Mouse (Mus musculus) MEL (cell line): ENCODE results near the gene H13. TPM values are rescaled to one million over a fixed set of nuclear protein-coding genes. Genes with fewer than 3 reads are reported as not detected.

Source experiments
- DNase-seq: peaks from one replicate; pipeline ENCODE4 v3.0.0; 2011; ENCODE audit warnings: low read depth, low spot score
- H3K27ac ChIP-seq: 2 replicates; pipeline ENCODE4 v1.5.1; 2012; ENCODE audit warnings: low read depth, mild to moderate bottlenecking, control low read depth, low read length, moderate library complexity; ENCODE audit not compliant: control insufficient read depth
- H3K27me3 ChIP-seq, 2 experiments: fragments of 150-350 bp in 1 of 2; sonication (generic) in 1 of 2; 2 replicates each; pipeline ENCODE4 v1.6.1; 2012; ENCODE audit warnings: low read length in 2 of 2, mild to moderate bottlenecking in 2 of 2, improper control_type of control experiment in 1 of 2, moderate library complexity in 1 of 2; ENCODE audit not compliant: insufficient read depth in 2 of 2, control insufficient read depth in 1 of 2
- H3K36me3 ChIP-seq, 2 experiments: 2 replicates each; pipeline ENCODE4 v1.6.1; 2012 to 2014; ENCODE audit warnings: low read length in 2 of 2, improper control_type of control experiment in 1 of 2, inconsistent platforms in 1 of 2, mild to moderate bottlenecking in 1 of 2; ENCODE audit not compliant: insufficient read depth in 2 of 2, control insufficient read depth in 1 of 2
- H3K4me1 ChIP-seq, 2 experiments: fragments of 150-350 bp in 1 of 2; sonication (generic) in 1 of 2; 2 replicates each; pipeline ENCODE4 v1.6.1; 2012; ENCODE audit warnings: low read length in 2 of 2, improper control_type of control experiment in 1 of 2, mild to moderate bottlenecking in 1 of 2; ENCODE audit not compliant: insufficient read depth in 2 of 2, control insufficient read depth in 1 of 2
- H3K4me3 ChIP-seq, 2 experiments: fragments of 150-350 bp in 1 of 2; sonication (generic) in 1 of 2; 2 replicates each; pipeline ENCODE4 v1.5.1; 2012; ENCODE audit warnings: low read depth in 2 of 2, low read length in 2 of 2, mild to moderate bottlenecking in 2 of 2, moderate library complexity in 2 of 2, control low read depth in 1 of 2, improper control_type of control experiment in 1 of 2; ENCODE audit not compliant: control insufficient read depth in 1 of 2, insufficient read depth in 1 of 2
- H3K79me2 ChIP-seq: 2 replicates; pipeline ENCODE4 v1.6.1; 2012; ENCODE audit warnings: mild to moderate bottlenecking, low read length, moderate library complexity; ENCODE audit not compliant: control insufficient read depth, poor library complexity, insufficient read depth
- H3K9ac ChIP-seq: 2 replicates; pipeline ENCODE4 v1.6.1; 2012; ENCODE audit warnings: low read depth, mild to moderate bottlenecking, control low read depth, low read length, moderate library complexity; ENCODE audit not compliant: control insufficient read depth, poor library complexity, severe bottlenecking
- H3K9me3 ChIP-seq: fragments of 150-350 bp; sonication (generic); replicated peaks from 2 replicates; pipeline ENCODE4 v1.6.1; 2012; ENCODE audit warnings: mild to moderate bottlenecking, low read length, improper control_type of control experiment, moderate library complexity; ENCODE audit not compliant: insufficient read depth
- CHD1 ChIP-seq: IDR thresholded peaks from 2 replicates; pipeline ENCODE4 v1.6.1; 2012; ENCODE audit warnings: low read depth, mild to moderate bottlenecking, inconsistent platforms, low read length, improper control_type of control experiment
- CHD2 ChIP-seq: IDR thresholded peaks from 2 replicates; pipeline ENCODE4 v1.6.1; 2011; ENCODE audit warnings: low read length, improper control_type of control experiment
- CTCF ChIP-seq, 3 experiments: IDR thresholded peaks in 2 of 3; conservative IDR thresholded peaks in 1 of 3; 2 replicates each; pipeline ENCODE4 v1.5.1; 2011 to 2012; ENCODE audit warnings: low read length in 3 of 3, low read depth in 2 of 3, mild to moderate bottlenecking in 2 of 3, improper control_type of control experiment in 1 of 3, inconsistent platforms in 1 of 3, mixed read lengths in 1 of 3, moderate library complexity in 1 of 3; ENCODE audit not compliant: control insufficient read depth in 1 of 3, insufficient read depth in 1 of 3, poor library complexity in 1 of 3, severe bottlenecking in 1 of 3
- ELF1 ChIP-seq: IDR thresholded peaks from 2 replicates; pipeline ENCODE4 v1.6.1; 2014; ENCODE audit warnings: low read depth, mild to moderate bottlenecking, inconsistent platforms, low read length, improper control_type of control experiment, moderate library complexity
- GATA1 ChIP-seq: IDR thresholded peaks from 2 replicates; pipeline ENCODE4 v1.6.1; 2011; ENCODE audit warnings: low read depth, low read length, improper control_type of control experiment
- HCFC1 ChIP-seq: IDR thresholded peaks from 2 replicates; pipeline ENCODE4 v1.6.1; 2012; ENCODE audit warnings: low read depth, mild to moderate bottlenecking, inconsistent platforms, low read length, improper control_type of control experiment, moderate library complexity
- KAT2A ChIP-seq: conservative IDR thresholded peaks from 2 replicates; pipeline ENCODE4 v1.6.1; 2012; ENCODE audit warnings: low read depth, low read length, improper control_type of control experiment, inconsistent platforms
- MAX ChIP-seq: IDR thresholded peaks from 2 replicates; pipeline ENCODE4 v1.6.1; 2011; ENCODE audit warnings: low read length, improper control_type of control experiment
- MEF2A ChIP-seq: IDR thresholded peaks from 2 replicates; pipeline ENCODE4 v1.6.1; 2014; ENCODE audit warnings: low read depth, mild to moderate bottlenecking, inconsistent platforms, low read length, improper control_type of control experiment; ENCODE audit not compliant: poor library complexity, insufficient replicate concordance, severe bottlenecking; ENCODE audit errors: extremely low read depth
- MYB ChIP-seq: IDR thresholded peaks from 2 replicates; pipeline ENCODE4 v1.6.1; 2011; ENCODE audit warnings: mild to moderate bottlenecking, low read depth, low read length, improper control_type of control experiment
- MYC ChIP-seq: IDR thresholded peaks from 2 replicates; pipeline ENCODE4 v1.6.1; 2011; ENCODE audit warnings: low read depth, mild to moderate bottlenecking, low read length, improper control_type of control experiment, moderate library complexity
- NRF1 ChIP-seq: IDR thresholded peaks from 2 replicates; pipeline ENCODE4 v1.6.1; 2014; ENCODE audit warnings: low read depth, mild to moderate bottlenecking, inconsistent platforms, low read length, improper control_type of control experiment, moderate library complexity; ENCODE audit not compliant: poor library complexity, insufficient read depth, severe bottlenecking
- POLR2A ChIP-seq, 2 experiments: IDR thresholded peaks; 2 replicates each; pipeline ENCODE4 v1.6.1; 2011 to 2012; ENCODE audit warnings: low read length in 2 of 2, mild to moderate bottlenecking in 2 of 2, control low read depth in 1 of 2, improper control_type of control experiment in 1 of 2, low read depth in 1 of 2, moderate library complexity in 1 of 2; ENCODE audit not compliant: control insufficient read depth in 1 of 2, insufficient read depth in 1 of 2, poor library complexity in 1 of 2
- RAD21 ChIP-seq: IDR thresholded peaks from 2 replicates; pipeline ENCODE4 v1.6.1; 2011; ENCODE audit warnings: mild to moderate bottlenecking, low read depth, low read length, improper control_type of control experiment
- RCOR1 ChIP-seq: IDR thresholded peaks from 2 replicates; pipeline ENCODE4 v1.6.1; 2012; ENCODE audit warnings: low read depth, mild to moderate bottlenecking, inconsistent platforms, low read length, improper control_type of control experiment
- SIN3A ChIP-seq: IDR thresholded peaks from 2 replicates; pipeline ENCODE4 v1.6.1; 2012; ENCODE audit warnings: low read length, improper control_type of control experiment, inconsistent platforms
- SMC3 ChIP-seq: IDR thresholded peaks from 2 replicates; pipeline ENCODE4 v1.6.1; 2011; ENCODE audit warnings: low read depth, low read length, improper control_type of control experiment
- UBTF ChIP-seq: IDR thresholded peaks from 2 replicates; pipeline ENCODE4 v1.6.1; 2012; ENCODE audit warnings: low read depth, mild to moderate bottlenecking, inconsistent platforms, low read length, improper control_type of control experiment, moderate library complexity, borderline replicate concordance; ENCODE audit not compliant: insufficient read depth
- ZC3H11A ChIP-seq: IDR thresholded peaks from 2 replicates; pipeline ENCODE4 v1.6.1; 2012; ENCODE audit warnings: low read depth, mild to moderate bottlenecking, inconsistent platforms, low read length, improper control_type of control experiment
- ZKSCAN1 ChIP-seq: IDR thresholded peaks from 2 replicates; pipeline ENCODE4 v1.6.1; 2012; ENCODE audit warnings: low read depth, mild to moderate bottlenecking, inconsistent platforms, low read length, improper control_type of control experiment, moderate library complexity
- polyA plus RNA-seq, 2 experiments: library from polyadenylated mRNA; stranded (reverse) in 1 of 2; unstranded in 1 of 2; fragments of >175 nt in 1 of 2; fragments of >200 nt in 1 of 2; gene quantifications; 2 replicates each; pipeline versions ENCODE4 v1.2.1 to v1.2.4; 2012; ENCODE audit warnings: low replicate concordance in 2 of 2, low read depth in 1 of 2; ENCODE audit not compliant: insufficient read length in 2 of 2, insufficient read depth in 1 of 2, missing spikeins in 1 of 2
- total RNA-seq: library from RNA; depleted of rRNA; stranded (reverse); fragments of 300-350 nt; gene quantifications from 2 replicates; pipeline ENCODE4 v1.2.3, GENCODE M21; 2012

The H13 gene
- total and polyA plus RNA-seq, 3 experiments, result 82.7 to 421 (median 139) TPM

- H3K27me3 ChIP-seq, result peaks cover 0 to 1% of the 10 kb centered on the region in 2 experiments; a peak in 1 of 4 replicates
- no peaks in the 10 kb centered on the region for H3K79me2 ChIP-seq
- DNase-seq, result no peak
- no peak within 1 kb of the TSS for H3K27ac ChIP-seq
- no peak for TF ChIP-seq ELF1
- TF ChIP-seq GATA1, result no peak
- no peak for TF ChIP-seq RAD21
- no peak for TF ChIP-seq SMC3
- TF ChIP-seq UBTF, result no peak
- no peak for TF ChIP-seq HCFC1
- no peak for TF ChIP-seq MYB
- no peak for TF ChIP-seq RCOR1
- TF ChIP-seq POLR2A (IDR thresholded peaks at IDR 0.05; ENCODE audit: control insufficient read depth in 1 of 2, insufficient read depth in 1 of 2, low read depth in 1 of 2, low read length in 2 of 2, poor library complexity in 1 of 2), result no peak
- TF ChIP-seq CTCF (IDR thresholded peaks at IDR 0.05 in 2 of 3, conservative IDR thresholded peaks at IDR 0.05 in 1 of 3; ENCODE audit: control insufficient read depth in 1 of 3, insufficient read depth in 1 of 3, low read depth in 2 of 3, low read length in 3 of 3, poor library complexity in 1 of 3, severe bottlenecking in 1 of 3), result no peak
- TF ChIP-seq KAT2A, result no peak
- no peak for TF ChIP-seq NRF1
- no peak for TF ChIP-seq MAX
- TF ChIP-seq ZKSCAN1, result no peak
- TF ChIP-seq CHD1, result no peak
- TF ChIP-seq ZC3H11A, result no peak
- TF ChIP-seq CHD2, result no peak
- TF ChIP-seq MEF2A, result no peak
- TF ChIP-seq MYC, result no peak
- H3K9ac ChIP-seq, result no peak within 1 kb of the TSS
- H3K36me3 ChIP-seq, result no peaks in the 10 kb centered on the region
- H3K4me1 ChIP-seq, result no peaks in the 10 kb centered on the region
- H3K9me3 ChIP-seq, result no peaks in the 10 kb centered on the region
- H3K4me3 ChIP-seq, result no peak within 1 kb of the TSS
Measured at GRCm38 (mm10) chr2:152622953-152623352, 46.3 kb upstream of the H13 start, which contains the start of gene Defb25. Gene Defb25, minus strand, starts transcription at chr2:152623053.

- Histone ChIP-seq H3K9me3 (no peaks in the 10 kb centered on the region), H3K27ac (no peak overlapping the region), H3K79me2 (no peaks in the 10 kb centered on the region), H3K36me3 (no peaks in the 10 kb centered on the region), H3K4me1 (no peaks in the 10 kb centered on the region), H3K9ac (no peak overlapping the region), H3K4me3 (no peak overlapping the region), H3K27me3 (no peaks in the 10 kb centered on the region; a peak in 1 of 4 replicates)
- no peak for TF ChIP-seq SIN3A
- DNase-seq, result no peak
Measured at GRCm38 (mm10) chr2:152624566-152624965, 44.7 kb upstream of the H13 start.
